Mouse (Mus musculus): ENCODE measurements around the gene Vstm4. TPM values are rescaled to one million over a fixed set of nuclear protein-coding genes. Genes with fewer than 3 reads are reported as not detected.

Vstm4 gene
- total RNA-seq, 1 experiment = 0.36 TPM

- Histone ChIP-seq H3K36me3 (ENCODE audit: control insufficient read depth, insufficient read depth, low read length, poor library complexity, severe bottlenecking) (no peaks in the 10 kb centered on the region), H3K9me3 (ENCODE audit: control insufficient read depth, insufficient read depth, low read depth, low read length) (no peaks in the 10 kb centered on the region), H3K9ac (ENCODE audit: insufficient read depth, low read depth, low read length, poor library complexity, severe bottlenecking) (no peak overlapping the region), H3K4me3 (ENCODE audit: insufficient read depth in 1 of 2, low read depth in 1 of 2, low read length in 2 of 2, poor library complexity in 1 of 2, severe bottlenecking in 1 of 2) (no peak overlapping the region), H3K4me1 (ENCODE audit: control insufficient read depth in 2 of 2, insufficient read depth in 2 of 2, low read length in 2 of 2, poor library complexity in 1 of 2) (no peaks in the 10 kb centered on the region), H3K27ac (ENCODE audit: insufficient read depth, low read depth, low read length, poor library complexity, severe bottlenecking) (no peak overlapping the region)
- DNase-seq (ENCODE audit: low read depth, low spot score) = no peak
- TF ChIP-seq ZC3H11A (IDR thresholded peaks at IDR 0.05; ENCODE audit: borderline replicate concordance, low read depth, low read length) (no peak), HCFC1 (IDR thresholded peaks at IDR 0.05; ENCODE audit: borderline replicate concordance, insufficient read depth, low read length) (no peak), CHD2 (IDR thresholded peaks at IDR 0.05; ENCODE audit: low read depth, low read length) (no peak), ZNF384 (IDR thresholded peaks at IDR 0.05; ENCODE audit: low read depth, low read length) (no peak), MAFK (IDR thresholded peaks at IDR 0.05; ENCODE audit: insufficient read depth, low read depth, low read length) (no peak)
- in situ Hi-C loops (cut with MboI; ENCODE audit: low sequenced_read_pairs in 2 of 2, unreplicated experiment in 2 of 2) = no loop called here
These were observed 82.7 kb downstream of the Vstm4 start for GRCm38 (mm10) chr14:32939217-32939616.

GRCm38 (mm10) chr14:32947512-32947911 is 91.0 kb downstream of the Vstm4 start:
- H3K9me3 ChIP-seq (ENCODE audit: control insufficient read depth, insufficient read depth, low read depth, low read length) = no peaks in the 10 kb centered on the region
- in situ Hi-C loops (cut with MboI; ENCODE audit: low sequenced_read_pairs in 2 of 2, unreplicated experiment in 2 of 2) = no loop called here
- H3K36me3 ChIP-seq (ENCODE audit: control insufficient read depth, insufficient read depth, low read length, poor library complexity, severe bottlenecking) = no peaks in the 10 kb centered on the region
- DNase-seq (ENCODE audit: low read depth, low spot score) = no peak
- TF ChIP-seq ZNF384 (IDR thresholded peaks at IDR 0.05; ENCODE audit: low read depth, low read length) (no peak), ZC3H11A (IDR thresholded peaks at IDR 0.05; ENCODE audit: borderline replicate concordance, low read depth, low read length) (no peak), MAFK (IDR thresholded peaks at IDR 0.05; ENCODE audit: insufficient read depth, low read depth, low read length) (no peak), CHD2 (IDR thresholded peaks at IDR 0.05; ENCODE audit: low read depth, low read length) (no peak), HCFC1 (IDR thresholded peaks at IDR 0.05; ENCODE audit: borderline replicate concordance, insufficient read depth, low read length) (no peak)
- no peak overlapping the region for H3K9ac ChIP-seq (ENCODE audit: insufficient read depth, low read depth, low read length, poor library complexity, severe bottlenecking)
- no peak overlapping the region for H3K4me3 ChIP-seq (ENCODE audit: insufficient read depth in 1 of 2, low read depth in 1 of 2, low read length in 2 of 2, poor library complexity in 1 of 2, severe bottlenecking in 1 of 2)
- no peak overlapping the region for H3K27ac ChIP-seq (ENCODE audit: insufficient read depth, low read depth, low read length, poor library complexity, severe bottlenecking)
- no peaks in the 10 kb centered on the region for H3K4me1 ChIP-seq (ENCODE audit: control insufficient read depth in 2 of 2, insufficient read depth in 2 of 2, low read length in 2 of 2, poor library complexity in 1 of 2)

DNA sequence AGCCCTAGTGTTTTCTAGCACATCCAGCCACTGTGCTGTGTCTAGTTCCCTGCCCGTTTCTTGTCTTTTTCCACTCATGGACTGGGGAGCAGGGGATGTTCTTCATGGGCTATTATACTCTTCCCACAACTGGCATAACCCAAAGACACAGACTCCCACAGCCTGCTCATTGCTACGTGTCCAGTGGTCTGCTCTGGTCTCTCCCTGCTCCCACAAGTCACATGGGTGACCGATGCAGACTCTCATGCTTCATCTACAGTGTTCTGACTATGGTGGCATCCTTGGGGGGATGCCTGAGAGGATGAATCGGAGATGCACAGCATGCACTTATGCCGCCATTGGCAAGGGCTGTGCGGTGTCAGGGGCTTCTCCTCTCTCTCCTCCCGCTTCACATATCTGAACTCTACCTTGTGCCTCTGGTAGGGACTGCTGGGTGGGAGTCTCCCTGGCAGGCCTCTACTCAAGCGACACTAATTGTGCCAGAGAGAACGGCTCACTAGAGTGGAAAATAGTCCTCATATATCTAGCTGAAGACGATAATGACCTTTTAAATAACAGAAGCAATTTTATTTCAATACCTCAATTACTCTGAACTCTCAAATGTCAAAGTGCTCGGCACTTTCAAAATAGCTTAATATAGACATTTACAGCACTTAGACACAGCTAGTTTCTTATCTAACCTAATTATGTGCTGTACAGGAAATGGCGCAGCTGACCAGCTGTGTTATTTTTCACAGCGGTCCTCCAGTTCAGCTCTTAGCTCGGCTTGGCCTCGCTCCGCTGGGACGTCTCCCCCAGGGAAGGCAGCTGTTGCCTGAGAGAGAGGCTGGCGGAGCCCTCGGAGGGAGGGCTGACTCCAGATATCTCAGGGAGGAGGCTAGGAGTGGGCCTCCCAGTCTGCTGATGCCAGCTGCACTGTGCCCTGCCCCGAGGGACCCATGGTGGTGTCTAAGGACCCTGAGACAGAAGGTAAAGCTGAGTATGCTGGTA is 94.1 kb downstream of the Vstm4 start:
- H3K27ac ChIP-seq (ENCODE audit: insufficient read depth, low read depth, low read length, poor library complexity, severe bottlenecking) = no peak overlapping the region

DNA sequence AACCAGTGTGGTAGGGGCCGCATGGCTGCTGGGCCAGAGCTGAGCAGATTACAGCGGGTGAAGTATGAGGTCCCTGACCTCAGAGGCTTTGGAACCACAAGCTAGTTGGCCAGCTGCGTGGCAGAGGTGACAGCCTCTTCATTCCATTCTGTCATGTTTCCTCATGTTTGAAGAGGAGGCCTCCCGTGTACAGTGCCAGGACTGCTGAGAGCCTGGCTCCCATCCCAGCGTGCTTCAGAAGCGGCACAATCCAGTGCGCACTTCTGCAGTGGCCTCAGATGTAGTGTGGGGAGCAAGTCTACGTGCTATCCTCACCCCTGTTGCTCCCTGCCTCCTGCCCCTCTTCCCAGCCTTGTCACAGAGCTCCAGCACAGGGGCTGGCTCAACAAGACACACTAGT is 99.9 kb downstream of the Vstm4 start:
- Histone ChIP-seq H3K9me3 (ENCODE audit: control insufficient read depth, insufficient read depth, low read depth, low read length) (no peaks in the 10 kb centered on the region), H3K9ac (ENCODE audit: insufficient read depth, low read depth, low read length, poor library complexity, severe bottlenecking) (no peak overlapping the region), H3K36me3 (ENCODE audit: control insufficient read depth, insufficient read depth, low read length, poor library complexity, severe bottlenecking) (no peaks in the 10 kb centered on the region), H3K4me3 (ENCODE audit: insufficient read depth in 1 of 2, low read depth in 1 of 2, low read length in 2 of 2, poor library complexity in 1 of 2, severe bottlenecking in 1 of 2) (no peak overlapping the region), H3K4me1 (ENCODE audit: control insufficient read depth in 2 of 2, insufficient read depth in 2 of 2, low read length in 2 of 2, poor library complexity in 1 of 2) (no peaks in the 10 kb centered on the region), H3K27ac (ENCODE audit: insufficient read depth, low read depth, low read length, poor library complexity, severe bottlenecking) (no peak overlapping the region)
- no peak for DNase-seq (ENCODE audit: low read depth, low spot score)
- in situ Hi-C loops (cut with MboI; ENCODE audit: low sequenced_read_pairs in 2 of 2, unreplicated experiment in 2 of 2) = no loop called here
- TF ChIP-seq CHD2 (IDR thresholded peaks at IDR 0.05; ENCODE audit: low read depth, low read length) = no peak
- no peak for TF ChIP-seq ZNF384 (IDR thresholded peaks at IDR 0.05; ENCODE audit: low read depth, low read length)
- no peak for TF ChIP-seq MAFK (IDR thresholded peaks at IDR 0.05; ENCODE audit: insufficient read depth, low read depth, low read length)
- no peak for TF ChIP-seq HCFC1 (IDR thresholded peaks at IDR 0.05; ENCODE audit: borderline replicate concordance, insufficient read depth, low read length)
- no peak for TF ChIP-seq ZC3H11A (IDR thresholded peaks at IDR 0.05; ENCODE audit: borderline replicate concordance, low read depth, low read length)

More for the DNA sequence above, 94.1 kb downstream of the Vstm4 start:
- TF ChIP-seq ZNF384 (IDR thresholded peaks at IDR 0.05; ENCODE audit: low read depth, low read length) (no peak), MAFK (IDR thresholded peaks at IDR 0.05; ENCODE audit: insufficient read depth, low read depth, low read length) (no peak), ZC3H11A (IDR thresholded peaks at IDR 0.05; ENCODE audit: borderline replicate concordance, low read depth, low read length) (no peak), CHD2 (IDR thresholded peaks at IDR 0.05; ENCODE audit: low read depth, low read length) (no peak), HCFC1 (IDR thresholded peaks at IDR 0.05; ENCODE audit: borderline replicate concordance, insufficient read depth, low read length) (no peak)
- Histone ChIP-seq H3K4me3 (ENCODE audit: insufficient read depth in 1 of 2, low read depth in 1 of 2, low read length in 2 of 2, poor library complexity in 1 of 2, severe bottlenecking in 1 of 2) (no peak overlapping the region), H3K9ac (ENCODE audit: insufficient read depth, low read depth, low read length, poor library complexity, severe bottlenecking) (no peak overlapping the region), H3K9me3 (ENCODE audit: control insufficient read depth, insufficient read depth, low read depth, low read length) (no peaks in the 10 kb centered on the region), H3K4me1 (ENCODE audit: control insufficient read depth in 2 of 2, insufficient read depth in 2 of 2, low read length in 2 of 2, poor library complexity in 1 of 2) (no peaks in the 10 kb centered on the region), H3K36me3 (ENCODE audit: control insufficient read depth, insufficient read depth, low read length, poor library complexity, severe bottlenecking) (no peaks in the 10 kb centered on the region)
- in situ Hi-C loops (cut with MboI; ENCODE audit: low sequenced_read_pairs in 2 of 2, unreplicated experiment in 2 of 2) = no loop called here
- DNase-seq (ENCODE audit: low read depth, low spot score) = no peak

Data from ES-E14 (cell line).